Mouse (Mus musculus) thymus, adult 2 months (tissue): ENCODE measurements around the gene Aldoart2.

ENCODE experiments used
- CTCF ChIP-seq: fragments of 200-500 bp; IDR thresholded peaks from 2 replicates; pipeline ENCODE4 v1.5.1; 2012; ENCODE audit warnings: mild to moderate bottlenecking, control low read depth, low read length, moderate library complexity, borderline replicate concordance; ENCODE audit not compliant: control insufficient read depth, poor library complexity, insufficient read depth; ENCODE audit errors: extremely low read depth
- POLR2A ChIP-seq: fragments of 200-500 bp; IDR thresholded peaks from 2 replicates; pipeline ENCODE4 v1.6.1; 2012; ENCODE audit warnings: mild to moderate bottlenecking, low read length, control low read depth, moderate library complexity; ENCODE audit not compliant: control insufficient read depth, poor library complexity, insufficient read depth; ENCODE audit errors: extremely low read depth

DNA sequence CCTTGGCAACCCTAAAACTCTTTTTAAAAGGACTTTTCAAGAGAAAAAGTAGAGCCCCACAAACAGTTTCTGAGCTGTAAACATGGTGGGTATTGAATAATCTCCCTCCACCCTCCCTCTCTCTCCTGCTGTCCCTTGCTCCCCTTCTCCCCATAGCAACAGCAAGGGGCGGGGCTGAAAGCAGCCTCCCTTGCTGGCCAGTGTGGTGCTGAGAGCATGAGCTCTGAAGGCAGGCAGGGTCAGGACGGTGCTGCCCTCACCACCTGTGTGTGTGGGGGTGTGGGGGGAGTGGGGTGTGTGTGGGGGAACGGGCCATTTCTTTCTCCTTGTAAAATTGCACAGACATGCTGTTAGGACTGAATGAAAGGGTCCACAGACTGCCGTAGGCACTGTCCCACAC is 42.9 kb downstream of the Aldoart2 start:
- TF ChIP-seq CTCF: no peak
- TF ChIP-seq POLR2A: no peak
